Mouse (Mus musculus): Measurements from ENCODE around the gene Prkd2.

The Prkd2 gene

DNA sequence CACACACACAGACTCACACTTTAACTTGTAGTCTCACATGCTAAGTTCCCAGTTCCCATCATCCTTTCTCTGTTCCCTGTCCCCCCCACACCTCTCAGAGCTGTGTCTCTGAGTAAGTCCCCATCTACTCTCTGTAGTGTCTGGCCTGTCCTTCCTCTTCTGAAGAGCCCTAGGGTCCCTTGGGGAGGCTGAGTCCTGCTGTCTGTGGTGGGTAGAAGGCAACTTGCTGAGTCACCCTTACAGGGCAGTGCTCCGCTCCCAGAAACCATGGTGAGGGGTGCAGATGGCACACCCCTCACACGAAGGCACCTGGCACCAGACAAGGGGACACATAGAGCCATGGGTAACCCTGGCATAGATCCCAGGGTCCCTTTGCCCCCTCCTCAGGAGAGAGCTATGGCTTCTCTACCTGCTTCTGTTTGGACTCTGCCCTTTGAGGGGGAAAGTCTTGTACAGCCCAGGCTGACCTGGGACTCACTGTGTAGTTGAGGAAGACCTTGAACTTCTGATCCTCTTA is 60.8 kb downstream of the Prkd2 start:
- DNase-seq, result no peak

- no peak for DNase-seq
These were observed 61.5 kb downstream of the Prkd2 start for GRCm38 (mm10) chr7:16904120-16904675.

- DNase-seq, result no peak
These were observed 62.9 kb downstream of the Prkd2 start for GRCm38 (mm10) chr7:16905491-16906021.

GRCm38 (mm10) chr7:16906281-16906680 is 63.6 kb downstream of the Prkd2 start, which contains the start of gene Ptgir:
Gene Ptgir (plus strand): TSS chr7:16906490.
- DNase-seq, result peak; percentile 75

DNA sequence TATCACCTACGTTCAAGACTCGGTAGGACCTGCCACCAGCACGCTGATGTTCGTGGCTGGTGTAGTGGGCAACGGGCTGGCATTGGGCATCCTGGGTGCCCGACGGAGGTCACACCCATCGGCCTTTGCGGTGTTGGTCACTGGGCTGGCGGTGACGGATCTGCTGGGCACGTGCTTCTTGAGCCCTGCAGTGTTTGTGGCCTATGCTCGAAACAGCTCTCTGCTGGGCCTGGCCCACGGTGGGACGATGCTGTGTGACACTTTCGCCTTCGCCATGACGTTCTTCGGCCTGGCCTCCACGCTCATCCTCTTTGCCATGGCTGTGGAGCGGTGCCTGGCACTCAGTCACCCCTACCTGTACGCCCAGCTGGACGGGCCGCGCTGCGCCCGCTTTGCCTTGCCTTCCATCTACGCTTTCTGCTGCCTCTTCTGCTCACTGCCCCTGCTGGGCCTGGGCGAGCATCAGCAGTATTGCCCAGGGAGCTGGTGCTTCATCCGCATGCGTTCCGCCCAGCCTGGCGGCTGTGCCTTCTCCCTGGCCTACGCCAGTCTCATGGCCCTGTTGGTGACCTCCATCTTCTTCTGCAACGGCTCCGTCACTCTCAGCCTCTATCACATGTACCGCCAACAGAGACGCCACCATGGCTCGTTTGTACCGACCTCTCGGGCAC is 64.3 kb downstream of the Prkd2 start:
- DNase-seq, result no peak

GRCm38 (mm10) chr7:16907842-16908241 is 65.1 kb downstream of the Prkd2 start:
- DNase-seq, result no peak

- DNase-seq, result no peak
These were observed 65.7 kb downstream of the Prkd2 start for GRCm38 (mm10) chr7:16908367-16908766.

- DNase-seq, result no peak
These were observed 66.2 kb downstream of the Prkd2 start for GRCm38 (mm10) chr7:16908859-16909258.

DNA sequence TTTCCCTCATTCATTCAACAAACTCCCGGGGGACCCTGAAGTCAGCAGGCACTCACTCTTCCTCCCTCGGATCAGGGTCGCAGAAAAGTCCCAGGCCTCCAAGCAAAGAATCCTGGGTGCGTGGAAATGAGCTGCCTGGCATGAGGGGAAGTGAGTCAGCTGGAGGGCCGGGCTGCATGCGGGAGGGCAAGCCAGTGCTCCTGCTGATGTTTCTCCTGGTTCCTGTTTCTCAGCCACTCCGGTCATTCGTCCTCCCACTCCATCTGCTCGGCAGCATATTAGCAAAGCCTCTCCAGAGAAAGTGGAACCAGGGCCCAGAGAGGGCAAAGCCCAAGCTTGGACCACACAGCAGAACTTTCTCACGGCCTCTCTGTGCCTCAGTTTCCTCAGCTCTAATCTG is 67.2 kb downstream of the Prkd2 start:
- no peak for DNase-seq

GRCm38 (mm10) chr7:16911904-16912303 is 69.2 kb downstream of the Prkd2 start:
- DNase-seq, result no peak

DNA sequence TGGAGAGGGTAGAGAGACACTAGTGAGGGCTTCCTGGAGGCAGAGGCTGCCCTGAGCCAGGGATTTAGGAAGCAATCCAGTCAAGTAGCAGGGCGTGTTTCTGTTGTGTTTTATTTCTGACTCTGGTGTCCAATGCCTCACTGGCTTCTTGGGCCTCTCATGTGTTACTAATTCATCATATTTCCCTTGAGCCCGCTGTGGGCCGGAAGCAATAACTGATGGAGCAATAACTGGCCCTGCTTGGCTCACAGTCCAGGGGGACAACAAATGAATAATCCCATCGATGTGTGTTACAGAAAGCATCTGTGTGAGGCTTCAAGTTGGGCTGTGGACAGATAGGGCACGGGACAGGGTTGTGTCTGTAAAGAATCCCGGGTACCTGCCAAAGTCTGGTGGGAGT is 69.7 kb downstream of the Prkd2 start:
- no peak for DNase-seq

GRCm38 (mm10) chr7:16913806-16914452 is 71.2 kb downstream of the Prkd2 start:
- DNase-seq, result peak; percentile 77

DNA sequence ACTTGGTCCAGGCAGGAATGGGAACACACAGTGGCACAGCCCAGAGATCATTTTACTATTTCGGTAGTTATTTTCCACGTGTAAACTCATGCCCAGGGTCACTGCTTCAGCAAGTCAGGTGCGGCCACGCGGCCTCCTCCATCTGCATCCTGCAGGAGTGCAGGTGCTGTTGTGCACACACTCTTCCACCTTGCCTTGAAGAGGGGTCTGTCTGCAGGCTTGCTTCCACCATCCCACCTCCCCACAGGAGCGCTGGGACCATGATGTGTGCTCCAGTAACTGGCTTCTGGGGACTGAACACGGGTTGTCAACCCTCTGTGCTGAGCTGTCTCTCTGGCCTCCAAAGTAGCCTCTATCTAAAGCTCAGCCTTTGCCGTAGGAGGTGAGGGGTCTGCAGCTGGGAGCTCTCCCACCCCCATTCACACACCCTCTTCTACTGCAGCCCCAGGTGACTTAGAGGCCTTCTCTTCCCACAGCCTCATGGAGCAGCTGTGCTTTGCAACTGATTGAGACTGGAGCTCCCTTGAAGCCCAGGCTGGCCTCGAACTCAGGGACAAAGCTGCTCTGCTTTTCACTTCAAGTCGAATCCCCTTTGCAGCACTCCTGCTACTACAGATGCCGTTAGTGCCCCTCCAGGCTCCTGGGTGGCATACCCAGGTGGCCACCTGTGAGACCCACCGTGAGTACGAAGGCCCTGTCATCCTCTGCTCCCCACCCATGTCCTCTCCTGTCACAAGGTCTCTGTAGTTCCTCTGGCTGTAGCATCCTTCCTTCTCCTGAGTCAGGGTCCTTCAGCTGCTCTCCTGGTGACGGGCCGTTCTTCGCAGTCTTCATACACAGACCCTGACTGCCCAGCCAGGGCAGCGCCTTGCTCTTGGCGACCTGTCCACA is 72.0 kb downstream of the Prkd2 start:
- no peak for DNase-seq

DNA sequence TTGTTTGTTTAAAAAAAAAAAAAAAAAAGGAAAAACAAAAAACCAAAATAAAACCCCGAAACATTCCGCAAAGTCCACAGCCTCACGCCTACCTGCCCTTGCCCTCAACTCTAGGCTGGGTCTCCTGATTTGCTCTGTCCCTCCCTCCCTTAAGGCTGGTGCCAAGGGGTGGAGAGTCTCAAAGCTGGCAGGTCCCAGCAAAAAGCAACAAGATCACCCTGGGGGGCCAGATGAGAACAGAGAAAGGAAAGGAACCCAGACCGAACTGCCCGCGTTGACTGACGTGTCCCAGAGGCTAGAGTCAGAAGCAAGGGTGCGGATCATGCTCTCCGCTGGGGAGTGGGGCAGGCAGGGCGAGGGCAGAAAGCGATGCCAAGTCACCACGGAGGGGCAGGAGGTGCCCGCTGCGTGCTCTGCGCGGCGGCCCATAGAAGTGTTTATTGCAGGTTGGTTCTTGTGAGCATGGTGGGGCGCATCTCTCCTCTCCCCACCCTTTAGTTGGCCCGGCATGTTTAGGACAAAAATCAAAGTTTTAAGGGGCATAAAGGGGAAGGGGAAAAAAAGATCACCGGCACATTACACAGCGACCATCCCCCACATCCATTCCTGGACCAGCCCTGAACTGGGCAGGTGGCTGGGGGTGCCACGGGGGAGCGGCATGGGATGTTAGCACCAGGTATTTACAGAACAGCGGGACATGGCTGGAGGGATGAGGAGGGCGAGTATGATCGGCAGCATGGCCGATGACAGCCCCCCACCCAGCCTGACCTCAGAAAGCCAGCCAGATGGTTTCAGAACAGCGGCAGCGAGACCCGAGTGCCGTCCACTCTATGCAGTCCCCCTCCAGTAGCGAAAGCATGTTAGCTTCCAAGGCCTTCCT is 73.0 kb downstream of the Prkd2 start:
- no peak for DNase-seq

DNA sequence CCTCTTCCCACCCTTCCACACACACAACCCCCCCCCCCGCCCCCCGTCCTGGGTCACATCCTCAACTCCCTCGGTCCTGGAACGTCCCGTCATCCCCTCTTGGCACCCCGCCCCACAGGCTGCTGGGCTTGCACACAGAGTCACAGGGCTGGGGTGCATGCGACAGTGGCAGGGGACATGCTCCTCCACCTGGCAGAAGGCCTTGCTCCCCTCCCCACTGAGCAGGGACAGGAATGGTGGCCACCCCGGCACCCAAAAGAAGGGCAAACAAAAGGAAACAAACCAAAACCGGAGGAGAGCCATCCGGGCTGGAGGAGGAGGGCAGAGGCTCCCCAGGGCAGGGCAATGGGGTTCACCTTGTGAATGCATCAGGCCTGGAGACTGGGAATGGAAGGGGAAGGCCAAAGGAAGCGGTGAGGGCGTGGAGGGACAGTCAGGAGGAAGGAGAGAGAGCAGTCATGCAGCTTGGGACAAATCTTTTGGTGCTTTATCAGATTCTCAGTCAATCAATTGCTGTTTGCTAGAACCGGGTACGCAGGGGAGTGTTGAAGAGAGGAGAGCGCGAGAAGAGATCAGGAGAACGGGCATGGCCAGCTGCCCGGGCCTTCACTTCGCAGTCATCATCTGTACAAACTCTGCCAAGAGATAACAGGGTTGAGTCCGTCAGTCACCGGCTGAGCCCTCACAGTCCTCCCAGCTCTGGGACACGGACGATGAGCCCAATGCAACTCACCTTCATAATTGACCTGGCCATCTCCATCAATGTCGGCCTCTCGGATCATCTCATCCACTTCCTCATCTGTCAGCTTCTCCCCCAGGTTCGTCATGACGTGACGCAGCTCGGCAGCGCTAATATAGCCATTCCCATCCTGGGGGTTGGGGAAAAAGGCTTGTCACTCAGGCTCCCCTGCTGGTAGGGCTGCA is 73.9 kb downstream of the Prkd2 start:
- DNase-seq, result no peak

DNA sequence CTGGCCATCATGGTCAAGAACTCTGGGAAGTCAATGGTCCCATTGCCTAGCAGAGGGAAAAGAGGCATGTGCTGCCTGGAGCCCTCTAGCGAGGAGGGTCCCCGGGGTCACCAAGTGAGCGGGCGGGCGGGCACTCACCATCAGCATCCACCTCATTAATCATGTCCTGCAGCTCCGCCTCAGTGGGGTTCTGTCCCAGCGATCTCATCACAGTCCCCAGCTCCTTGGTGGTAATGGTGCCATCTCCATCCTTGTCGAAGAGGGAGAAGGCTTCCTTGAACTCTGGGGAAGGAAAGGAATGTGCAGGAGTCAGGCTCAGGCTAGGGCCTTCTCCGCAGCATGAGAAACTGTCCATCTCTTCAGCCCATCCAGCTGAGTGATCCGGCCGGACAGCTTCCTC is 74.7 kb downstream of the Prkd2 start:
- no peak for DNase-seq

GRCm38 (mm10) chr7:16918014-16918413 is 75.3 kb downstream of the Prkd2 start:
- no peak for DNase-seq

- DNase-seq, result no peak
These were observed 76.0 kb downstream of the Prkd2 start for GRCm38 (mm10) chr7:16918670-16919069.

DNA sequence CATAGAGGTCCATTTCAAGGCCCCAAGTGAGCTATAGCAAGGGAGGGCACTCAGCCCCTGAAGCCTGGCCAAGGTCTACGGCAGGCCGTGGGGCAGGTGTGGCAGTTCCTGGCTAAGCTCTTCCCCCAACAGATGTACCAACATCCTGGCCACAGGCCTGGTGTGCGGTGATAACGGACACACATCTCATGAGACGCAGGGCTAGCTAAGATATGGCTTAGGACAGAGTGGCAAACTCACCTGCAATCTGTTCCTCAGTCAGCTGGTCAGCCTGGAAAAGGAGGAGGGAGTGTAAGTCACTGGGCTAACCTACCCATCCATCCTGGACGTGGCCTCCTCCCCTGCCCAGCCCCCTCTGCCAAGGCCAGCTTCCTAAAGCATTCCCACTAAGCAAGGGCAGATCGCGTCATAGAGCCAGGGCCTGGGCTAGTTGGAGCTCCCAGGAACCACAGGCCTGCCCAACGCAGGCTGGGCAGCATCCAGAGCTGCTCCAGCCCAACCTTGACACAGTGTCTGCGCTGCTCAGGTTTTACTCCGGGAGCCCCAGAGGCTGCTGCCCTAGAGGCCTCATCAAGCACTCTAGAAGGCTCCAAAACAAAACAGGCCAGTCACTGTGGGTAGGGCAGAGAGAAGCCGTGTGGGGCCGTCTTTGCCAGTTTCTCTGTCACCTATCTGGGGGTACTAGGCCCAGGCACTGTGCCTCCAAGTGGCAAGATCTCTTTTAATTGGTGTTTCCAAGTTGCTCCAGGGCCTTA is 76.9 kb downstream of the Prkd2 start:
- no peak for DNase-seq

Data from thymus, postnatal 14 days (tissue).